Mouse (Mus musculus) CD4-positive helper T cell, adult 2 months (primary cell): Measurements from ENCODE around the gene Prkcq.
"Not testable (repeated sequence)": the region's sequence is repeated elsewhere in the genome, so short reads cannot be mapped to it uniquely, and the experiment has no call there.

Experiments
- DNase-seq: peaks from one replicate; pipeline ENCODE4 v3.0.0-alpha.2; 2012; ENCODE audit warnings: low read depth, missing footprints, low spot score

Prkcq gene

GRCm38 (mm10) chr2:11290931-11291330 lies 119.0 kb downstream of the Prkcq start:
- DNase-seq, result no peak

GRCm38 (mm10) chr2:11291570-11292405 lies 119.9 kb downstream of the Prkcq start:
- DNase-seq, result no peak

- DNase-seq, result no peak
Measured at GRCm38 (mm10) chr2:11293144-11293543, 121.2 kb downstream of the Prkcq start.

GRCm38 (mm10) chr2:11294643-11295191 lies 122.8 kb downstream of the Prkcq start:
- no peak for DNase-seq

GRCm38 (mm10) chr2:11298811-11299210 lies 126.9 kb downstream of the Prkcq start:
- no peak for DNase-seq

- no peak for DNase-seq
Measured at GRCm38 (mm10) chr2:11299366-11299765, 127.5 kb downstream of the Prkcq start.

- DNase-seq, result no peak
Measured at GRCm38 (mm10) chr2:11300362-11300761, 128.5 kb downstream of the Prkcq start.

GRCm38 (mm10) chr2:11320241-11320640 lies 148.3 kb downstream of the Prkcq start:
- peak; percentile 80 for DNase-seq

- DNase-seq, result no peak
Measured at GRCm38 (mm10) chr2:11322396-11322795, 150.5 kb downstream of the Prkcq start.

GRCm38 (mm10) chr2:11327280-11327679 lies 155.4 kb downstream of the Prkcq start:
- no peak for DNase-seq

GRCm38 (mm10) chr2:11329407-11330224 lies 157.7 kb downstream of the Prkcq start:
- DNase-seq, result no peak

GRCm38 (mm10) chr2:11331528-11332446 lies 159.9 kb downstream of the Prkcq start:
- peak; percentile 83 for DNase-seq

- peak; percentile 51 for DNase-seq
Measured at GRCm38 (mm10) chr2:11332469-11332868, 160.6 kb downstream of the Prkcq start.

GRCm38 (mm10) chr2:11333301-11334017 lies 161.6 kb downstream of the Prkcq start:
- DNase-seq, result peak; percentile 30

- DNase-seq, result no peak
Measured at GRCm38 (mm10) chr2:11336320-11336719, 164.4 kb downstream of the Prkcq start.

GRCm38 (mm10) chr2:11338931-11339839 lies 167.3 kb downstream of the Prkcq start:
- peak; percentile 84 for DNase-seq

GRCm38 (mm10) chr2:11344691-11345090 lies 172.8 kb downstream of the Prkcq start:
- no peak for DNase-seq

GRCm38 (mm10) chr2:11346419-11346818 lies 174.5 kb downstream of the Prkcq start:
- DNase-seq, result not testable (repeated sequence)

GRCm38 (mm10) chr2:11347791-11348190 lies 175.9 kb downstream of the Prkcq start:
- DNase-seq, result no peak
